Mouse (Mus musculus): ENCODE measurements around the gene Tfap2a.
A peak's percentile ranks its signal among the peaks of the same experiment; 100 is the strongest.

Tfap2a gene

DNA sequence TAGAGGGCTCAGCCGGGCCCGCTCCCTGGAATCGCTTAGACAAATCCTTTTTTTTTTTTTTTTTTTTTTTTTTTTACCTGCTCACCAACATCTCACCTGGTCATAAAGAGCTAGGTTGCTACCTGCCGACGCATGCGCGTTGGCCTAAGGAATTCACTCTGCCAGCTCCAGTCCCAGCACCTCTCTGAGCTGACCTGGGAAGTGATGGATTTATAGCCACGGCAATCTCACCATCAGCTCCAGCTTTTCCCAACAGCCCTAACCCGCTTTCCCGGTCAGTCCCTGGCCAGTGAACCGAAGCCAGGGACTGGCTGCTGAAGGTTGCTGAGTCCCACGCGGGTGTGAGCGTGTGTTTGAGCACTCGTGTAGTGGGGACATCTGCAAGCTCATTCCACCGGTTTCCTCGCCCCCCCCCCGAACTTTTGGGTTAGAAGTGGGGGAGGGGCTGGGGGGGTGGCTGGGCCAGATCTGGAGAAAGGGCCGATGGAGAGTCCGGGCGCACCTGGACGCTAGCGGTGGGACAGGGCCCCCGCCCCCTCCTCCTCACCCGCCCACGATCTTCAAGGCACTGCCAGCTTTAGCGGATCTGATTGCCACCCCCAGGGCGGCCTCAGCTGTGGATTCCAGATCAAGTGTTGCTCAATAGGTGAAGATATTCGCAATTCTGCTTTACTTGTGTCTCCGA, at the start of gene Tfap2a:
Tfap2a (minus strand) TSS at position 181 of the 685 bp plus-strand sequence.
- Histone ChIP-seq H3K27me3 (ENCODE audit: insufficient read depth, low read length) (peaks cover 98% of the 10 kb centered on the region), H3K9me3 (ENCODE audit: low read length) (peaks cover 24% of the 10 kb centered on the region), H3K4me1 (replicated peaks; ENCODE audit: low read depth, low read length) (peaks cover 47% of the 10 kb centered on the region), H3K36me3 (ENCODE audit: insufficient read depth, low read length) (no peaks in the 10 kb centered on the region), H3K4me3 (replicated peaks; ENCODE audit: low read length) (peak within 1 kb of the TSS; percentile 53)
- TF ChIP-seq CTCF (conservative IDR thresholded peaks at IDR 0.05; ENCODE audit: low read length) (no peak), NANOG (IDR thresholded peaks at IDR 0.05; ENCODE audit: borderline replicate concordance, low read length) (no peak), POU5F1 (IDR thresholded peaks at IDR 0.05; ENCODE audit: borderline replicate concordance, low read length) (no peak)

DNA sequence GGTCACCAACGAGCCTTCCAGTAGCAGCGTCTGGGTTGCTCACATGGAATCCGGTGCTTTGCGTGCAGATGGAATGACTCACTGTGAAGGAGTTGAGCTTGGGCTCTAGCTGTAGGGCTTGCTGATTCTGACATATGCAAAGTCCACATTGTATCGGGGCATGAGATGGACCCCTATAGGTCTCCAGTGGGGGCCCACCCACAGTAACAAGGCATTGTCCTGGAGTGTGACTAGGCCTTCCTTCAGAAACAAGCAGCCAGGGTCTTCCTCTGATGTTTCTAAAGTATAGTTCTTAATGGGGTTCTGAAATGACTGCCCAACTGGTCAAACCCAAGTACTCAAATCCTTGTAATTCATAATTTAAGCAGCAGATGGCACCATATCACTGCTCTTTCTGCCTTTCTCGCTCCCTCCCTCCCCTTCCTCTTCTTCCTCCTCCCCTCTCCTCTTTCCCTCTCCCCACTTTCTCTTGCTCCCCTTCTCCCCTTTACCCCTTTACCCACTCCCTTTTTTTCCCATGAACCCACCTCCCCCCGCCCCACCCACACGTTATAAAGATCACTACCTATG, 46.1 kb upstream of the Tfap2a start:
- H3K36me3 ChIP-seq (ENCODE audit: insufficient read depth, low read length), result no peaks in the 10 kb centered on the region
- no peak overlapping the region for H3K4me3 ChIP-seq (replicated peaks; ENCODE audit: low read length)
- 0 out of 2 replicates have a peak, but pooled peaks cover 4% of the 10 kb centered on the region for H3K27me3 ChIP-seq (ENCODE audit: insufficient read depth, low read length)
- TF ChIP-seq CTCF (conservative IDR thresholded peaks at IDR 0.05; ENCODE audit: low read length) (peak; percentile 50), NANOG (IDR thresholded peaks at IDR 0.05; ENCODE audit: borderline replicate concordance, low read length) (no peak)
- H3K9me3 ChIP-seq (ENCODE audit: low read length), result peaks cover 4% of the 10 kb centered on the region; the same call in 1 of the 2 replicates
- H3K4me1 ChIP-seq (replicated peaks; ENCODE audit: low read depth, low read length), result 0 out of 2 replicates have a peak, but pooled peaks cover 3% of the 10 kb centered on the region

DNA sequence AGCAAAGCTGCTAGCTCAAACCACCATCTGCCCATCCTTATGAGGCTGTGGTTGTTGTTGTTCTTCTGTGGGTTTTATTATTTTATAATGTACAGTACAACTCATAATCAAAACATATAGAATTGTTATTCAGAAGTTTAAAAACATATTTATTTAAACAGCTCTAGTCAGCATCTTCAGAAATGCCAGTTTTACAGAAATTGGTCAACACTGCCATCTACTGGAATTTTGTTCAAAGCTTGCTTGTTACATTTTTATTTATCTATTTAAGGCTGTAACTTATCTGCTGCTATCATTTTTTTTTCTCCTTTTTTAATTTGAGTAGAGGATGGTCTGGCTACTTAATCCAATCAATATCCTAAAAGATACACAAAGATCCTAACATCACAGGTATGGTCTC, 19.8 kb upstream of the Tfap2a start:
- Histone ChIP-seq H3K4me1 (replicated peaks; ENCODE audit: low read depth, low read length) (peaks cover 17% of the 10 kb centered on the region), H3K9me3 (ENCODE audit: low read length) (no peaks in the 10 kb centered on the region), H3K4me3 (replicated peaks; ENCODE audit: low read length) (no peak overlapping the region), H3K36me3 (ENCODE audit: insufficient read depth, low read length) (no peaks in the 10 kb centered on the region), H3K27me3 (ENCODE audit: insufficient read depth, low read length) (no peaks in the 10 kb centered on the region)
- peak; percentile 46 for TF ChIP-seq CTCF (conservative IDR thresholded peaks at IDR 0.05; ENCODE audit: low read length)
- no peak for TF ChIP-seq NANOG (IDR thresholded peaks at IDR 0.05; ENCODE audit: borderline replicate concordance, low read length)
- TF ChIP-seq POU5F1 (IDR thresholded peaks at IDR 0.05; ENCODE audit: borderline replicate concordance, low read length), result no peak

DNA sequence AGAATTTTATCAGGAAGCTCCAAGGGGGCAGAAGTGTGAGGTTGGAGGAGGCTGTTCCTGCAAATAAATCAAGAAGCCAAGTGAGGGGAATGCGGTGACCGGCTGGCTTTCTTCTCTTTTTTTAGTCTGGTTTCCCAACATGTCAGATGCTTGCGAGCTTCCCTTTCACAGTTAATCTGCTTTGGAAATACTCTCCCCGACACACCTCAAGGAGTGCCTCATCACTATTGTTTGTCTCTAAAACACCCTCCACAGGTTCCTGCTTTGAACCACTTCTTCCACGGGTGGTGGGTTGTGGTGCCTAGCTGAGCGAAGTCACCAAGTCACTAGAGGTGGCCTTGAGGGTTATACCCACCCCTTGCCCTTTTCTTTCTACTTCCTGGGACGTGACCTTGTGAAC, 18.2 kb upstream of the Tfap2a start:
- no peak for TF ChIP-seq NANOG (IDR thresholded peaks at IDR 0.05; ENCODE audit: borderline replicate concordance, low read length)
- no peak for TF ChIP-seq POU5F1 (IDR thresholded peaks at IDR 0.05; ENCODE audit: borderline replicate concordance, low read length)
- no peak for TF ChIP-seq CTCF (conservative IDR thresholded peaks at IDR 0.05; ENCODE audit: low read length)
- Histone ChIP-seq H3K9me3 (ENCODE audit: low read length) (no peaks in the 10 kb centered on the region), H3K27me3 (ENCODE audit: insufficient read depth, low read length) (no peaks in the 10 kb centered on the region), H3K4me3 (replicated peaks; ENCODE audit: low read length) (no peak overlapping the region), H3K36me3 (ENCODE audit: insufficient read depth, low read length) (no peaks in the 10 kb centered on the region), H3K4me1 (replicated peaks; ENCODE audit: low read depth, low read length) (peaks cover 17% of the 10 kb centered on the region)

DNA sequence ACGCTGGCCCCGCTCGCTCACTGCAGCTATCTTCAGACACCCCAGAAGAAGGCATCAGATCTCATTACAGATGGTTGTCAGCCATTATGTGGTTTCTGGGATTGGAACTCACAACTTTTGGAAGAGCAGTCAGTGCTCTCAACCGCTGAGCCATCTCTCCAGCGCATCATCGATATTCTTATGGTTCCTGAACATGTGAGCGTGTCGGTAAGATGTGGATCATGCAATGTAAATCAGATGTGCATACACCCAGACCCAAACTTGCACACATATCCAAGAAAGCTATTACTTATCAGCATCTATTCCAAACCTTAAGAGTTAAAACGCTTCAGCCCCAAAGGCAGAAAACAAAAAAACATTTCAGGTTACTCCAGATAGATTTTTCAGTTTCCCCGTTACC, 15.9 kb upstream of the Tfap2a start:
- H3K4me3 ChIP-seq (replicated peaks; ENCODE audit: low read length), result no peak overlapping the region
- no peaks in the 10 kb centered on the region for H3K27me3 ChIP-seq (ENCODE audit: insufficient read depth, low read length)
- no peaks in the 10 kb centered on the region for H3K36me3 ChIP-seq (ENCODE audit: insufficient read depth, low read length)
- peaks cover 21% of the 10 kb centered on the region for H3K4me1 ChIP-seq (replicated peaks; ENCODE audit: low read depth, low read length)
- no peak for TF ChIP-seq POU5F1 (IDR thresholded peaks at IDR 0.05; ENCODE audit: borderline replicate concordance, low read length)
- no peak for TF ChIP-seq NANOG (IDR thresholded peaks at IDR 0.05; ENCODE audit: borderline replicate concordance, low read length)
- TF ChIP-seq CTCF (conservative IDR thresholded peaks at IDR 0.05; ENCODE audit: low read length), result no peak
- H3K9me3 ChIP-seq (ENCODE audit: low read length), result peaks cover 6% of the 10 kb centered on the region; the same call in 1 of the 2 replicates

DNA sequence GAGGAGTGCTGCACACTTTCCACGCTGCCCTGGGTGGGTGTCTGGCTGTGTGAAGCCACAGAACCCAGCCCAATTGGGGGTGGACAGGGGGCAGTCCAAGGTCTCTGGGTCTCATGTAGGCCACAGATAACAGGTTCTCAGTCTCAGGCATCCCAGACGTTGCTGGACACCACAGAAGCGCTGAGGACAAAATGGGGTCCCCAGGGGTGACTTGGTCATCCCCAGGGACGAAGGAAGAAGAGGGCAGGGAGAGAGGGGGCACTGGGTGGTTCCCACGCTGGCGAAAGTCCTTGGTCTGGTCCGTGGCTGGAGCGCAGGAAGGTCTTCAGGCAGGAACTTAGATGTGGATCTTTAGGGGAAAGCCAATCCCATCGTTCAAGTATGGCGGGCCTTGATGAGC, 13.7 kb upstream of the Tfap2a start:
- Histone ChIP-seq H3K36me3 (ENCODE audit: insufficient read depth, low read length) (no peaks in the 10 kb centered on the region), H3K4me3 (replicated peaks; ENCODE audit: low read length) (no peak overlapping the region), H3K9me3 (ENCODE audit: low read length) (peaks cover 6% of the 10 kb centered on the region; the same call in 1 of the 2 replicates), H3K4me1 (replicated peaks; ENCODE audit: low read depth, low read length) (peaks cover 18% of the 10 kb centered on the region), H3K27me3 (ENCODE audit: insufficient read depth, low read length) (no peaks in the 10 kb centered on the region)
- TF ChIP-seq CTCF (conservative IDR thresholded peaks at IDR 0.05; ENCODE audit: low read length) (no peak), POU5F1 (IDR thresholded peaks at IDR 0.05; ENCODE audit: borderline replicate concordance, low read length) (no peak), NANOG (IDR thresholded peaks at IDR 0.05; ENCODE audit: borderline replicate concordance, low read length) (no peak)

DNA sequence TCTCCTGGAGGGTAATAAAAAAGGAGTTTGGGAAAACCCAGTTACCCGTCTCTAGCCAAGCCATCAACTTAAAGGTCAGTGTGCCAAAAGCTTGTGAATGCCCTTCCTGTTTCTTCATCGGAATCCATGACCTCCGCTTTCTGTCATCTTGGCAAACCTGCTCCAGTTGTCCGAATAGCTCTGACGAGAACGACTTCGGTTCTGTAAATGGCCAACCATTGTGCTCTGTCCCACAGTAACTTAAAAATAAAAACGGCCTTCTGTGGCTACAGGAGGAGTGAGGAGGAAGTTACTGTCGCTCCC, 11.4 kb upstream of the Tfap2a start:
- H3K36me3 ChIP-seq (ENCODE audit: insufficient read depth, low read length), result no peaks in the 10 kb centered on the region
- H3K27me3 ChIP-seq (ENCODE audit: insufficient read depth, low read length), result peaks cover 17% of the 10 kb centered on the region
- no peak overlapping the region for H3K4me3 ChIP-seq (replicated peaks; ENCODE audit: low read length)
- no peak for TF ChIP-seq NANOG (IDR thresholded peaks at IDR 0.05; ENCODE audit: borderline replicate concordance, low read length)
- no peak for TF ChIP-seq CTCF (conservative IDR thresholded peaks at IDR 0.05; ENCODE audit: low read length)
- TF ChIP-seq POU5F1 (IDR thresholded peaks at IDR 0.05; ENCODE audit: borderline replicate concordance, low read length), result no peak
- H3K9me3 ChIP-seq (ENCODE audit: low read length), result peaks cover 10% of the 10 kb centered on the region; the same call in 1 of the 2 replicates
- H3K4me1 ChIP-seq (replicated peaks; ENCODE audit: low read depth, low read length), result peaks cover 11% of the 10 kb centered on the region

DNA sequence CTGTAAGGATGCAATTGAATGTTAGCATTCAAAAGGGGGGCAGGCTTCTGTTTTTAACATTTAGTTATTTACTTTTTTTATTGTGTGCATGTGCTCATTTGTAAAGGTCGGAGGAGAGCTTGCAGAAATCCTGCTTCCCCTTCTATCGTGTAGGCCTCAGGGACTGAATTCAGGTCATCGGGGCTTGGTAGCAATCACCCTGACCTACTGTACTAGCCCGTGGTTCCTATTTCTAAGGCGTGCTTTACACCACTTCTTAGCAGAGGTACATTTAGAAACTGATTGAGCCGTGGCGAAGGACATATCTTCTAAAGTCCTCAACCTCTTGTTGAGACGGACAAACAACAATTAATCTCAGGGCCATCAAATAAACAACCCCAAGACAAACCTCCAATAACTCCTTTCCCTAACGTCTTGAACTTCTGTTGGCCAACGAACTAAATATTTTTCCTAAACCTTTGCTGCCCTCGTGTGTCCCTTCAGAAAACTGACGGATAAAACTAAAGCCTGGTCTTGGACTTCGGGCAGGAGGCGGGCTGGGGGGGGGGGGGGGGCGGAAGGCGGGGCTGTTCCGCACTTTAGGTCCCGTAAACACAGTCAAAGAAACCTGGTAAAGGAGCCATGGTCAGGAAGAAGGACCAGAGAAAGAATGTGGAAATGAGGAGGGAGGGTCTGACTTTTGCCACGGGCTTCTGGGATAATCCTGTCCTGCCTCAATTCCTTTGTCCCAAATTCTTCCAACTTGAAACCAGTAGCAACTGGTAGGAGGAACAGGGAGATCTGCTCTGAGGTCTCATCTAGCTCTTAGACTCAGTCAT, 10.8 kb upstream of the Tfap2a start:
- H3K4me3 ChIP-seq (replicated peaks; ENCODE audit: low read length), result no peak overlapping the region
- peaks cover 10% of the 10 kb centered on the region; the same call in 1 of the 2 replicates for H3K9me3 ChIP-seq (ENCODE audit: low read length)
- H3K36me3 ChIP-seq (ENCODE audit: insufficient read depth, low read length), result no peaks in the 10 kb centered on the region
- H3K4me1 ChIP-seq (replicated peaks; ENCODE audit: low read depth, low read length), result peaks cover 16% of the 10 kb centered on the region
- TF ChIP-seq CTCF (conservative IDR thresholded peaks at IDR 0.05; ENCODE audit: low read length), result no peak
- no peak for TF ChIP-seq POU5F1 (IDR thresholded peaks at IDR 0.05; ENCODE audit: borderline replicate concordance, low read length)
- TF ChIP-seq NANOG (IDR thresholded peaks at IDR 0.05; ENCODE audit: borderline replicate concordance, low read length), result no peak
- H3K27me3 ChIP-seq (ENCODE audit: insufficient read depth, low read length), result peaks cover 23% of the 10 kb centered on the region
